Mouse (Mus musculus): ENCODE measurements at regions not wholly inside any gene's neighbourhood (a gene's known extent, or its start where the extent isn't known, plus 50 kb on each side); places are given as distances from the start of the nearest gene placed in this dataset.

DNA sequence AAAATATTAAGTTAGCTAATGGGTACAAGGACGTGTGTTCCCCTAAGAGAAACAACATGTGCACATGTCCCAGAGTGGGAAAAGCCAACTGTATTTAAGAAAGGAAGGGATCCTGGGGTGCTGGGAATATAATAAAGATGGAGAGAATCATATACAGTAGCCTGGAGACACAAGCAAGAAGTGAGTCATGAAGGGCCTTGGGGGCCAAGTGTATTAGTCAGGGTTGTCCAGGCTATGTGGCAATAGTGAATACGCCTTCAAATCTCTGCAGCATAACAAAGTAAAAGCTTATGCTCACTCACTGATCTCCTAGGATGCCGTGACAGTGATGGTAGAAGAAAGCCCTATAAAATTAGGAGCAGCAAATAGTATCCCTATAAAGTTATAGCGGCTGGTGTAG lies 124.1 kb upstream of the Gm10295 start:
- no peak for DNase-seq

DNA sequence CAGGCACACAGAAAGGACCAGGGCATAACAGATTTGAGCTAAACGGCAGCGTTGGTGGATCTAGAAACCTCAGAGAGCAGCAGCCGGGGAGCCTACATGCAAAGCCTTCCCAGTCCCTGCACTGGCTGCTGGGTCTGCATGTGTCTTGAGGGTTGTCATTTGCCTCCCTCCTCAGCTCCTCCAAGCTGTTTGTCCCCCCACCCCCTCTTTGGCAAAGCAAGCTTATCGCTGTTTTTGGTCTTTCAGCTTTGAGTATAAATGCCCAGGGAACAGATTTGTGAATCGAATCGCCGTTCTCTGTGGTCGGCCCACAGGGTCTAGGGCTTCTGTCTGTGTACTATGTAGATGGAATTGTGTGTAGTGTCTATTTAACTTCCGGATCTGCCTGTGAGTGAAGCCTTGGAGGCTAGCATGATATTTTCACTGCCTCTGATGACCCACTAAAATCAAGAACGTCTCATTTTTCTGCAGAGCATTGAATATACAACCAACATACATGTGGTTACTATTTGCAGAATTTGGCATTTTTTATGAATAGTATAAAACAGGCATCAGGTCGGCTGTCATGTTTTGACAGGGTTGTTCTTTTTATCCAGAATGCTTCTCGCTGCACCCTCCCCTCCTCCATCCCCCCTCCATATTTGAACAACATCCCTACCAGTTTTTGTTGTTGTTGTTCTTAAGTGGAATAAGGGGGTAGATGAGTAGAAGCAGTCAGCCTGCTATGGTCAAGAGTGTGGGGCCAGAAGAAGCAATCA lies 121.3 kb upstream of the Gm10295 start:
- DNase-seq, result no peak

DNA sequence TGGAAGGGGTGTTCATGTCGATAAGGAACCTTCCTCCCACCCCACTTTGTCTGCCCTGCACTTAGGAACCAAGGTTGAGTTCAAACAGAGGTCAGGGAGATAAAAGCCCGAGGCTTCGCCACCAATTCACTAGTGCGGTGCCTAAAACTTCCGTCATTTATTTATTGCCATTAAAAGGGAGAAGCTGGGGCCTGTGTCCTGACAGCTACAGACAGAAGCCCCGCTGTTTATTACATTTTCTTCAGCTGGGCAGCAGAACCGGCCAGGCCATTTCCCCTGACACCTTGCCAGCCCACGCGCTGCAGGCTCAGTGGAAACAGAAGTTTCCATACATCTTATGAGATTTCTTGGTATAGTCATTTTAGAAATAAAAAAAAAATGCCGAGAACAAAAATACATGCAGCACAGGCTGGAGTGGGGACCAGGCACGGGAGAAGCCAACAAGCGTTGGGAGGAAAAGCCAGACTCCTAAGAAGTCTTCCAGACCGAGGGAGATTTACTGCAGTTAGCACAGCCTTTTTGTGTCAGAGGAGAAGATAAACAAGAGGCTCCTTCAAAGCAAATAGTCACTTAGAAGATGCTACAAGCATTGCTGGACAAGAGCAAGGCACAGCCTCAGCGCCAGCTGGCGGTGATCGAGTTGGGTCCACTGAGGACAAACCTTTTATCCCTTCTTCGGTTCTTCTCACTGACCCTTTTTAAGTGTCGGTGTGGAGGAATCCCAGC lies 120.5 kb upstream of the Gm10295 start:
- no peak for DNase-seq

DNA sequence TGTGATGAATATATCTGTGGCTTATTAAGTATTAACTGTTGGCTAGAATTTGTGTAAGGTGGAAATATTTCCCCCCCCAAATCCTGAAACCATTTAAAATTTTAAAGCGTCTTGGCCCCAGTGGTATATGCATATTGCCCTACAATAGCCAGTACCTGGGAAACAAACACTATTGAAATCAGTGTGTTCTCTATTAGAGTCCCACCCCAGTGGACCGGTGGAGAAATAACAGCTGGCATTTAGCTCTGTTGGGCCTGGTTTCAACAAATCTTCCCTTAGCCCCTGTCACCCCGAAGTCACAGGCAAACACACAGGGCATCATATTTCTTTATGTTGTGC lies 120.0 kb upstream of the Gm10295 start:
- DNase-seq, result no peak

DNA sequence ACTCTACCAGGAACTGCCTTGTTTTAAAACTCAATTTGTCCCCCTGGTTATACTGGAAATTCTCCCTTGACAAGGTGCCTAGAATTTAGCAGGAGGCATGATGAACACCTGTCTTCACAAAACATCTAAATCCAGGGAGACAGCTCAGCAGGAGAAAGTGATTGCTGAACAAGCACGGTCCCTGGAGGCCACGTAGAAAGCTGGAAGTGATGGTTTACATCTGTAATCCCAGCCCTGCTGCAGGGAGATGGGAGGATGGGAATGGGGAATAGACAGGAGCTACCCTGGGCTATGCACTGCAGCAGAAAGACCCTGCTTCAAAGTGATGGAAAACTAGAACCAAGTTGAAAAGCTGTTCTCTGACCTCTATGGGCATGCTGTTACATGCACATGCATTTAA lies 119.1 kb upstream of the Gm10295 start:
- no peak for DNase-seq

DNA sequence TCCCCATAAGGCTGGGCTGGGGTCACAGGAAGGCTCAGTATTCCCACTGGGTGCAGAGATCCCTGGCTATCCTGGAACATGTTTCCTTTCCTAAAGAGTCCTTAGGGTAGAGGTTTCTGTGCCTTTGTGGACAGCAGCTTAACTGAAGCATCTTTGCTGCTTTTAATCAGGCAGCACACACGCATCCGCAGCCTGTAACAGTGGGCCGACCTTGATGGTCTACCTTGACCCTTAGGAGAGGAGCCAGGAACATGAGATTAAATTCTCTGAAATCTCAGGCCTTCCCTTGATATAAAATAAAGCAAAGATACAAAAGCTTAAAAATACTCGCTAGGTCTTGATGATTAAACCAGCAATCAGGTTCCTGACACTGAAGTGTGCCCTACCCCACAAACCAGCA lies 118.7 kb upstream of the Gm10295 start:
- DNase-seq, result no peak

DNA sequence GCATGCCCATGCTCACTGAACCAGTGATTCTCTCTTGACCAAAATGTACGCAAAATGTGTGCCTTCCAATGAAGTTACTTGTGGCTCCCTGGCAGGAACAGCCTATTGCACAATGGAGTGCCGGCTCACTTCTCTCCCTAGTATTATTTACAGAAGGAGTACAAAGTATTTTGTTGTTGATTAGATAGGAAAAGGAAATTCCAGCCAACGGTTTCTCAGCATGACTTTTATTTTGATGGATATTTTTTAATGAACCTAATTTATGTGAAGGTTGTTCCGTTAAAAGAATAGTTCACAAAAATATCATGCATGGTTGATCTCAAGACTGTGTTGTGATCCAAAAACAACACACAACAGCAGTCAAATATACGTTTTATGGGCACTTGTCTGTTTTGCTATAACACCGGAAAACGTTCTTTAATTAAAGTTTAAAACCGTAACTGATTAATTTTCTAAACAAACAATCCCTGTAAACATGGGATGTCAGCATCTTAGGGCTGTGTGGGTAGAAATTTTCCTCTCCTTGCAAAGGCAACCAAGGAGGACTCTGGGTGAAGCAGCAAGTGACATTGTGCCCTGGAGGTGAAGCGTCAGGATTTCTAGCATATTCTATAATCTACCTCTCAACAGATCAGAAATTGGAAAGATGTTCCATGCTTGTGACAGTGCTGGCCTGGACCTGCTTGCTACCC lies 116.3 kb upstream of the Gm10295 start:
- no peak for DNase-seq

DNA sequence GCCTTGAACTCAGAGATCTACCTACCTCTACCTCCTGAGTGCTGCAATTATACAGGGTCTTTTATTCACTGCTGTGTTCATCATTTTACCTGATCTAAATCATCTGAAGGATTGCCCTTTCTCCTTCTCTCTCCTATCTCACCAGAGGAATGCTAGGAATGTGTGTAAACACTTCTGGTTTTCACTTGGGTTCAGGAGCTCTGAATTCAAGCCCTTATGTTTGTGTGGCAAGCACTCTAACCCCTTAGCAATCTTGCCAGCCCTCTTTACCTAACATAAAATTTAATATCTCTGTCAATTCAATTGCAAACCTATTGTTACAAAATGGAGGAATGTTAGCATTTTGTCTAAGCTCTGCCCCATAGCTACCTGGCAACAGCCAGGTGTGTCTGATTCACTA lies 112.8 kb upstream of the Gm10295 start:
- no peak for DNase-seq

DNA sequence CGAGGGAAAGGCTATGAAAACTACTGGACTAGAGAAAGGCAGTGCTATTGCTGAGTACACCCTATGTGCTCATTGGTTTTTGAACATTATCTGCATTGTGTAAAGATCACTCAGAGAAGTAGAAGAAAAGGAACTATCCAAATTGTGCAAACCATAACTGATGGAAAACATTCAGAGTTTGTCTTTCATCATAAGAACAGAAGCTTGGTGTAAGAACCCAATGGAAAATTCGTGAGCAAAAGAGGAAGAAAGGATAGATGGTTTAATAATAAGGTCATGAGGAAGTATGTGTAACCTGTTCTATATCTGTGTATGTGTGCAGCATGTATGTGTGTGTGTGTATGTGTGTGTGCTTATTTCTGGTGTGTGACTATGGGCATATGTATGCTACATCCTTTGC lies 112.3 kb upstream of the Gm10295 start:
- no peak for DNase-seq

DNA sequence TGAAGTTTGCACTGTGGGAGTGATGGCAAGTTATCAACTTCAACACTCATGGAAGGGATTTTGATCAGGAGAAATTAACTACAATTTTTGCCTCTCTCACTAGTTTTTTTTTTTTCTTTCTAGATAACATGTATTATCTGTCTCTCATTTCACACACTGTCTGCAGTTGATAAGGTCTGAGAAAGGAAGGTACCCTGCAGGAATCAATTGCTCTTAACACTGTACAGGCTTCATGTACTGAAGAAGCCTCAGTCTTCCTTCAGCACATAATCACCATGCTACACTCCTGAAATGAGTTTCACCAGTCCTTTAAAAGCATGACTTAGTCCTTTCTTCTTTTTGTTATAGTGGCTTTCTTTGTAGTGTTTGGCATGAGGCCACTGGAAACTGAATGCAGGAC lies 108.5 kb upstream of the Gm10295 start:
- DNase-seq, result no peak

DNA sequence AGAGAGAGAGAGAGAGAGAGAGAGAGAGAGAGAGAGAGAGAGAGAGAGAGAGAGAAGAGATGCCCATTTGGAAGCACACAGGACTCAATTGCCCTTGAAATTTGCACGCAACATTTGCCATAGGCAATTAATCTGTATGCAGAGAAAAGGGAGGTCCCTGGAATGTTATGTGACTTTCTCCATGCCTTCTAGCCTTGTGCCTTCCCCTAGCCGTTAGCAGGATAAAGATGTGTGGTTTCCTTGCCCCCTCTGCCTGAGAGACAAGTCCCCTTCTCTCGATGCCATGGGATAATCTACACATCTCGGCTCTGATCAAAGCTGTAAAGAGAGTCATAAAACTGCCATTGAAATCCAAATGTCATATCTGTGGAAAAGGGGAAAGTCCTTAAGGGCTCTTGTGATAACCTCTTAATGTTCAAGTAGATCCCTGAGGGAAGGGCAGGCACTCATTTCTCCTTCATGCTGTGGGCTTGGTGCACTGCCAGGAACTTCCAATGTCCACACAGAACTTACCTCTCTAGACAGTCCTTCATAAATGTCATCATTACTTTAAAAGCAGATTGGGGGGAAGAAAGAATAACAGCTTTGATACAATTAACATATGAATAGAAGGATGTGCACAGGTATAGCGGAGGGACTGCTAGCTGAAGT lies 106.9 kb upstream of the Gm10295 start:
- DNase-seq, result no peak

DNA sequence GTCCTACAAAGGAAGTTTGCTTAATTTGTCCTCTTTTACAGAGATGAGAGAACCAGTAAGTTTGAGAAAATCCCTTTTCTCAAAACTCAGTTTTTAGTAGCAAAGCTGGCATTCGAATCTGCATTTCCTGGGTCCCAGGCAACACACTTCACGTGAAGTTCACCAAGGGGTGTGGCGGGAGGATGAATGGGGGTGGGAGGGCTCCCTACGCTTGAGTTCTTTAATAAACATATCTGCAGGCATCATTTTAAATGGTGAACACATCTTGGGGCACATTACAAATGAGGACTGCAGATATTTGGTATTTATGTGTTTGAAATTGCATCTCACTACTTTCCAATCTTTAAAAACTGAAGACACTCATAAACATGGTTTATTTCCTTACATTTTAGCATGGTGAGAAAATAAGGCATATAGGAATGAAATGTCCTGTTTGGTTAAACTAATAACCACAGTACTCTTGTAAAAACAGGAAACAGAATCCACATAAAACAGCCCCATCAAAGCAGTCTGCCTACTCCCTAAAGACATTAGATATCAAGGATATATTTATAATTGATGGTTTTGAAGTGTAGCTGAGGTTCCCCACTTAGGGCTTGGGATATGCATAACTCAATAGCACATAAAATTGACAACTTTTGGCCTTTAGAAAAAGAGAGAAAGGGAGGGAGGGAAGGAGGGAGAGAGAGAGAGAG lies 106.3 kb upstream of the Gm10295 start:
- no peak for DNase-seq

DNA sequence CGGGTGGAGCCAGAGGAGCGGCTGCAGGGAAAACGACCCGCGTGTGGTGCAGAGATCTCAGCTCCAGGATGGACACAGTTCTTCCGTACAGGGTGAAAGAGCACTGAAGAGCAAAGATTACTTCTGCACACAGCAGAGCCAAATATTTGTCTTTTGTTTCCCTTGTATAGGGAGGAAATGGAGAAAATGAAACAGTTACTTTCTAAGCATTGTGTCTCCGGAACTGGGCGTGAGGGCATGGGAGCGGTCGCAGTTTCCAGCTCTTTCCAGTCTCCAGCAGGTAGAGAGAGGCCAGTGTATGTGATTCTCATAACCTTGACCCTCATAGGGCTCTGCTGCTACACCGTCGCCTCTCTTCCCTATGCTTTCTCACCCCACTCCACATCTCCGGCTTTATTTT lies 105.1 kb upstream of the Gm10295 start:
- no peak for DNase-seq

DNA sequence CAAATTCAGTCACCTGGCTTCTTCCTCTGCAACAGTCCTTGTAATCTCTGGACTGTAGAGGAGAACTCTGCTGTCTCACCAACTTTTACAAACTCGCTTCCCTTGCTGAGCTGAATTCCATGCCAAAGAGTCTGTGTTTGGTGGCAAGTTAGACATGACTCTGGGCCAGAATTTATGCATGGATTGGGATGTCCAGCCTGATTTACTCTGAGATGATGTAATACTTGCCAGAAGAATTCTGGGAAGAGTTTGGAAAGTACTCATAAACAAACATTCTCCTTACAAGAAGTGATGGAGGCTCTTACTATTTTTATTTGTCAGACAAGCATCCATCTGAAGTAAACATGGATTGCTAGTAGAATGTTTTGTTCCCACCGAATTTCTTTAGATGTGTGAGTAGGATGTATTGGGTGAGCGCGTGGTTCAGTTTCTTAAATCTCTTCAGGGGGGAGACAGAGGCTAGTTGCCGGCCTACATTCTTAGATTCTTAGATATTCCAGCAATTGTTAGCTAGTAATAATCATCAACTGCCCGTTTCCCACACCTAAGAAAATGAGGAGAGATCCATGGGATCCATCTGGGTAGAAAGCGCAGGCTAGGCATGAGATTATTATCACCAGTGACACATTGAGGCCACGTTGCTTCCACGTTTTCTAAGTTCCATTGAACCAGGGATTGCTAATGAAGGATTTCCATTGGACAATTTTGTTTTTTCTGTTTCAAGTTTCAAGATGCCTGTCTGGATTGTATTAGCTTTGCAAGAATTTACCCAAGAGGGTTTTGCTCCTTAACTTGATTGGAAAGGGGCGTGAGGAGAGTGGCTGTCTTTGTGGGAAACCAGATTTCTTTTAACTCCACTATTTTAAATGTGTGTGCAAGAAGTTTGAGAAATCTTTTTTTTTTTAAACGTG lies 89.3 kb upstream of the Gm10295 start:
- DNase-seq, result no peak

DNA sequence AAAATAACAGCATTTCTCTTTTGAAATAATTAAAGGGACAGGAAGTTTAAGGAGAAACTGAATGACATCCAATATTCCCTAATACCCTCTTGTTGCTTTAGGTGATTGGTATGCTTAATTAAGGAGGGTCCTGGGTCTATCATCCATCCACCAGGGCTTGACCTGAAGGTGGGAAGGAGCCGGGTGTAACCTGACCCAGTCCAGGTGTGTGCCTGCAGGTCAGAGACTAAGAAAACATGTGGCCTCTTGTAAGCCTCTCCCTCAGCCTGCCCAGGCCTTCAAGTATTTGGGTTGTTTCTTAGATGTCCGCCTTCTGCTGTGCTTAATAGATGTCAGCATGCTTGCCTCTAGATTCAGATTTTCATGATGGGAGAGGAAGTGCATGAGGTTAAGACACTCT lies 74.7 kb upstream of the Gm10295 start:
- DNase-seq, result no peak

DNA sequence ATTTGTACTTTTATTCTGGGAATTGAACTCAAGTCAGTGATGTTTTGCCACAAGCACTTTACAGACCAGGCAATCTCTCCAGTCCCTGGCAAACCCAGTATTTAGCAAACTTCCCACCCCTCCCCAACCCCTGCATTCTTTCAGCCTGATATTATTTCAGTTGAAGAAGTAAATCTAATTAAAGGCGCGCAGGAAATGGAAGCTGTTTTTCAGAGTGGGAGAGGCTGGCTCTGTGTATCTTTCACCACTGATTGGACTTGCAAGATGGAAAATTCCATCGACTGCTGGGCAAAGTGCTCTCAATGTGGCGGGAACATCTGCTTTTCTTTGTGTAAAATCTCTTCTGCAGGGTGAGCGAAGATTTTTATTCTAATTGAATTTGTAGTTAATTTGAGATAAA lies 68.0 kb upstream of the Gm10295 start:
- no peak for DNase-seq

DNA sequence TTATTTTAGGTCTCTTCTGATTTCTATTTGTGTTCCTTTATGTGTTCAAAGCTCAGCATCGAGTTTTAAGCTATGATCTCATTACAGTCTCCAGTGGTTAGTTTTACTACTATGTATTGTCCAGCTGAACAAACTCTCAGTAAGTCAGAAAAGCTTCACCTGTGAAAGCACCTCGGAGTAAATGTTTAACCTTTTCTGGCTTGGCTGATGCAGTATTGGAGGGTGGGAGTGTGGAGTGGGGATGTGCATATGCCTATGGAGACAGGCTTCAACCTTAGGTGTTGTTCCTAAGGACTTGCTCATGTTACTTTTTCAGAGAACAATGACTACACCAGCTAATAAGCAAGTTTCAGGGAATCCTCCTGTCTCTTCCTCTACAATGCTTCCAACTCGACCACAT lies 67.6 kb upstream of the Gm10295 start:
- DNase-seq, result no peak

DNA sequence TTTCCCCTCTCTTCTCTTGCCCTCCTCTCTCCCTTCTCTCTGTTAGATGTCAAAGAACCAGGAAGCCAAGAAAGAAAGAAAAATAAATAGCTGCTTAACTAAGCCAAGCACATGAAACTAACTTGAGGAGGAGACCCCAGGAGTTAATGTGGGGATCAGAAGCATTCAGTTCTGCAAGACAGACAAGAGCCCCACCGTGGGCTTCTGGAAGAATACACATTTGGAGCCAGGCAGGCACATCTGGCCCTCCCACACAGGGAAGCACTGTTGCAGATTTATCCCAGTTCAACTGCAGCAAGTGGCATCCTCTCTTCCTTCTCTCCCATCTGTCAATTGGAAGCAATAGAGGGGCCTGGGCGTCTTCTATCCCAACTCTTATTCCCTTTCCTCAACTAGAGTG lies 63.5 kb upstream of the Gm10295 start:
- no peak for DNase-seq

DNA sequence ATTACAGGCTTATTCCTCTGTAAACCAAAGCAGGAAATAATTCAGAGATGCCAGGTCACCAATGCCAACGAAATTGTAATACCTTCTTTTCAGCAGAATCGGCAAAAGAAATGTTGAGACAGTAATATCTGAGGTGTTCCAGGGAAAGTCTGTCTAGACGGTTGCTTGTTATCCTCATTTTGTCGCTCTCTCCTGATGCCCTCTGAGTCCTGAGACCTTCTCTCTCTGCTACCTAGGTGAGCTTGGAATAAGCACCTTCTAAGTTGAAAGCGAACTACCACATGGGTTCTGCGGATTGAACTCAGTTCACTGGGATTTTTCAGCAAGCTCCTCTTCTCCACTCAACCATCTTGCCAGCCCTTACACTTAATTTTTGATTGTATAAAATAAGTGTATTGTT lies 61.8 kb upstream of the Gm10295 start:
- DNase-seq, result no peak

DNA sequence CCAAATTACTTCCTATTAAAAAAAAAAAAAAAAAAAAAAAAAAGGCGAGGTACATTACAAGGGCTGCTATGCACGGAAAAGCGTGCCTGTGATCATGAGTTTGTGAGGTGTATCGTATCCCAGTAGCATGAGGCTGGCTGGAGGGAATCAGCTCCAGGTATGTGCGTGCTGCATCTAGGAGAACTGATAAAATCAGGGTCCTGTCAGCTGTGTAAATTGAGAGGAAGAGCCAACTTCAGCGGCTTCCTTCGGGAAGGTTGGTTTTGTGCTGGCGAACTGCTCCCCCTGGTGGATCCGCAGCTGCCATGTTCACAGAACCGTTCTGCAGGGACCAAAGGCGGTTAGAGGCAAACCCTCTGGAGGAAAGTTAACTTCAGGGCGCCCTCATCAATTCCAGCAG lies 60.8 kb upstream of the Gm10295 start:
- peak; percentile 15 for DNase-seq

DNA sequence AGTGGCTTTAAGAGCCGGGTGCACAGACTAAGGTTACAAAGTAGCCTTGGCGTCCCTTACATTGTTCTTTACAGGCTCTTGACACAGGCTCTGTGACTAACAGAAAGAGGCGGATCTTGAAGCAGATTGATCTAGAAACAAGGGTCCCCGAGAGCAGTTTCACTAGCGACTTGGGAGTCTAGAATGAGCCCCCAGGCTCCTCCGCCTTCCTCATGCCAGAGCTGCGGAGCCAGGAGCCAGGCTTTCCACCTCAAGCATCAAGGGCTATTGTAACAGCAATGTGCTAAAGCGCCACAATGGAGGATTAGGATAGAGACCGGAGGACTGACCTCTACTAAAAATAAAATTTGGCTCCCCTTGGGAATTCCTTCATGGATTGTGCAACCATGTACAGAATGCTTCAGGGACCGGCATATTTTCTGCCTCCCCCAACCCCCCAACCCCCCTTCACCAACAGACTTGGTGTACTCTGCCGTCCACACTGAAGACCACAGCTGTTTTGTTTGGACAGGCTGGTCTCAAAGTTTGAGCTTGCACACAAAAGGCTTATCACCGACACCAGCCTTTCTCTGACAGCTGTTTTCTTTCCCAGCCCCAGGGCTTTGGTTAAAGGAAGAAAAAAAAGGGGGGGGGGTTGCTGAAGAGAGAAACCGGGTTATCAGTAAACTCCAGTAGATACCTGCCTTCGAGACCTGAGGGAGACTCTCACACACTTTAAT lies 60.2 kb upstream of the Gm10295 start:
- DNase-seq, result no peak
